Mouse (Mus musculus) erythroblast, embryonic 14.5 days (primary cell): Measurements from ENCODE around the gene Cacna1c.

Experiments
- GATA1 ChIP-seq: IDR thresholded peaks from 2 replicates; pipeline ENCODE4 v1.6.1; 2012; ENCODE audit warnings: low read length, inconsistent platforms, mixed read lengths
- TAL1 ChIP-seq: IDR thresholded peaks from 3 replicates; pipeline ENCODE4 v1.6.1; 2012; ENCODE audit warnings: low read length, inconsistent platforms, mixed read lengths

GRCm38 (mm10) chr6:118561745-118562609, 634.2 kb downstream of the Cacna1c start, which contains the start of gene Ankrd26:
- TF ChIP-seq TAL1 (no peak), GATA1 (no peak)
